Comparison of ENCODE assay signal across 8 mouse cellular contexts in the genomic region with DNA sequence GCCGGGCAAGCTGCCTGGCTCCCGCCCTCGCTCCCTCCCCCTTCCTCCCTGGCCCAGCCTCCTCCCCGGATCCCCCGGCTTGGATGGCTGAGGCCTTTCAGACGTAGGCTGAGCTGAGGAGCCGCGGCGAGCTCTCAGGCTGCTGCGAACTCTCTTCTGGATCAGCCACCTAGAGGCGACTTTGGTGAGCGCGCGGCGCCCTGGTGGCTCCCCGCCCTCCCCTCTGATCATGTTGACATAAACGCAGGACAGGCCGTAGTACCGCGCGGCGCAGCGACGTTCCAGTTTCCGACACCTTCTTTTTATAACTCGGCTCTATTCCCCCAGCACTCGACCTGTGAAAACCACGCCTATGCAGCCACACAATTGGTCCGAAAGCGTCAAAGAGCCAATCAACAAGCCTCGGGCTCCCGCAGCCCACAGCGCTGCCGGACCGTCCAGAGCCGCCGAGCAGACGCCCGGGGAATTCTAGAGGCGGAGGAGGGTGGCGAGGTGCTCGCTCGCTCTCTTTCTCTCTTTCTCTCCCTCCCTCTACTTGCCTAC. TPM values are rescaled to one million over a fixed set of nuclear protein-coding genes. Genes with fewer than 3 reads are reported as not detected.
DNase-seq lines count a peak whose midpoint lies in the region; ATAC-seq and TF ChIP-seq lines count a peak whose summit lies in the region.

A gene (plus strand): TSS at position 104 of the 543 bp plus-strand sequence.

- H3K4me3 ChIP-seq in left cerebral cortex, adult 2 months: peak within 1 kb of the TSS; percentile 40

- intact Hi-C loops in left cerebral cortex, adult 2 months (cut with DNase I): loop anchor here (5.0 kb wide), 2 partner anchors 167 to 767 kb away; no protein-coding TSS in a partner anchor

- H3K27ac ChIP-seq in left cerebral cortex, adult 2 months: peak within 1 kb of the TSS; percentile 64

- ATAC-seq in megakaryocyte progenitor cell, adult 5-6 weeks (replicated peaks; ENCODE audit: poor library complexity): peak; percentile 92

- peak; percentile 65 for TF ChIP-seq CTCF in left cerebral cortex, adult 2 months (IDR thresholded peaks at IDR 0.05)

- DNase-seq in adrenal gland, adult 2 months: peak; percentile 98
- peak; percentile 96 for DNase-seq in embryo, embryonic 10.5 days (ENCODE audit: low spot score)
- DNase-seq in gastrocnemius, postnatal 25 days: peak; percentile 92
- DNase-seq in hindlimb bud, embryonic 11.5 days (ENCODE audit: extremely low spot score, low read depth, low spot score): peak; percentile 84
- DNase-seq in left cerebral cortex, adult 2 months (ENCODE audit: extremely low spot score in 1 of 2, low spot score in 2 of 2): peak; percentile 59
- DNase-seq in right cerebral cortex, postnatal 4 days: peak; percentile 65
- DNase-seq in B cell, adult 2 months: no peak

RNA-seq across cellular contexts. Expression of the gene that starts here (rescaled TPM):
- total RNA-seq in adrenal gland, adult 2 months (2021): 100 to 1,000 TPM; 285 to 315 TPM
- polyA plus RNA-seq in adrenal gland, adult 2 months (2012; rRNA removed): 854 and 965 TPM in 2 replicates
- 1 to 10 TPM; 2.6 to 4.3 TPM for total RNA-seq in gastrocnemius, postnatal 25 days (2021)
- total RNA-seq in left cerebral cortex, adult 2 months (2021): 1 to 10 TPM; 3.1 to 5.5 TPM
- total RNA-seq in megakaryocyte progenitor cell, adult 5-6 weeks (2015): not detected in 2 replicates
- not detected in 2 replicates for total RNA-seq in megakaryocyte progenitor cell, adult 5-6 weeks (2017)

Comparison
In these comparisons a context has a peak if more than half of its experiments do, and no peak if none do; other contexts are left out.
1. RNA of the gene that starts here (total RNA-seq): 285 to 315 TPM in adrenal gland, adult 2 months; 3.1 to 5.5 TPM in left cerebral cortex, adult 2 months, 2.6 to 4.3 TPM in gastrocnemius, postnatal 25 days and not detected in megakaryocyte progenitor cell, adult 5-6 weeks; every median in the first group is over 10 times any median in the second.
2. Peak in ATAC-seq in megakaryocyte progenitor cell, adult 5-6 weeks; RNA of the gene not detected or under 1 TPM.
3. DNase-seq: peak in adrenal gland, adult 2 months (single experiment), embryo, embryonic 10.5 days (single experiment), gastrocnemius, postnatal 25 days (single experiment), hindlimb bud, embryonic 11.5 days (single experiment), left cerebral cortex, adult 2 months (2 of 2) and right cerebral cortex, postnatal 4 days (single experiment); none in B cell, adult 2 months (0 of 2).